Mouse (Mus musculus): ENCODE results near the gene Msmo1. TPM values are rescaled to one million over a fixed set of nuclear protein-coding genes. Genes with fewer than 3 reads are reported as not detected.

Gene Msmo1
- total and polyA plus RNA-seq, 2 experiments from 2014 or later, result 97.8 to 113 TPM

- no peak for TF ChIP-seq CTCF (IDR thresholded peaks at IDR 0.05)
- Histone ChIP-seq H3K4me3 (ENCODE audit: low read depth, low read length) (peak overlapping the region; percentile 81), H3K27ac (ENCODE audit: low read depth, low read length) (no peak overlapping the region), H3K27me3 (ENCODE audit: insufficient read depth, low read length) (no peaks in the 10 kb centered on the region), H3K9me3 (ENCODE audit: low read length) (no peaks in the 10 kb centered on the region), H3K9ac (replicated peaks; ENCODE audit: low read length, poor library complexity, severe bottlenecking) (peak overlapping the region; percentile 66; the same call in 1 of the 2 replicates), H3K4me2 (ENCODE audit: low read depth, low read length, poor library complexity, severe bottlenecking) (peak overlapping the region; percentile 71), H3K36me3 (ENCODE audit: insufficient read depth, low read length) (peaks cover 8% of the 10 kb centered on the region; the same call in 1 of the 2 replicates), H3K4me1 (ENCODE audit: insufficient read depth, low read length) (no peaks in the 10 kb centered on the region; the same call in 1 of the 2 replicates)
- 5% methylated on average over 9 of the region's 9 CpGs for WGBS
- ATAC-seq (ENCODE audit: low FRiP score), result no peak
- no peak for DNase-seq (ENCODE audit: low spot score)
Observed at GRCm38 (mm10) chr8:64732596-64732995, 996 bp downstream of the Msmo1 start.

- Histone ChIP-seq H3K4me3 (ENCODE audit: low read depth, low read length) (no peak overlapping the region), H3K27me3 (ENCODE audit: insufficient read depth, low read length) (no peaks in the 10 kb centered on the region), H3K9me3 (ENCODE audit: low read length) (no peaks in the 10 kb centered on the region), H3K27ac (ENCODE audit: low read depth, low read length) (no peak overlapping the region), H3K9ac (replicated peaks; ENCODE audit: low read length, poor library complexity, severe bottlenecking) (no peak overlapping the region), H3K4me1 (ENCODE audit: insufficient read depth, low read length) (no peaks in the 10 kb centered on the region; the same call in 1 of the 2 replicates), H3K36me3 (ENCODE audit: insufficient read depth, low read length) (peaks cover 34% of the 10 kb centered on the region), H3K4me2 (ENCODE audit: low read depth, low read length, poor library complexity, severe bottlenecking) (no peak overlapping the region)
- 90% methylated on average over 7 of the region's 7 CpGs for WGBS
- ATAC-seq (ENCODE audit: low FRiP score) (no peak), DNase-seq (ENCODE audit: low spot score) (no peak)
- no peak for TF ChIP-seq CTCF (IDR thresholded peaks at IDR 0.05)
Observed at GRCm38 (mm10) chr8:64728156-64728555, 5.4 kb downstream of the Msmo1 start.

- WGBS, result 86% methylated on average over 4 of the region's 4 CpGs
- no peak overlapping the region for H3K9ac ChIP-seq (replicated peaks; ENCODE audit: low read length, poor library complexity, severe bottlenecking)
- no peak overlapping the region for H3K27ac ChIP-seq (ENCODE audit: low read depth, low read length)
- no peak overlapping the region for H3K4me3 ChIP-seq (ENCODE audit: low read depth, low read length)
- H3K4me1 ChIP-seq (ENCODE audit: insufficient read depth, low read length), result no peaks in the 10 kb centered on the region; the same call in 1 of the 2 replicates
- H3K4me2 ChIP-seq (ENCODE audit: low read depth, low read length, poor library complexity, severe bottlenecking), result no peak overlapping the region
- DNase-seq (ENCODE audit: low spot score), result no peak
- no peaks in the 10 kb centered on the region for H3K9me3 ChIP-seq (ENCODE audit: low read length)
- no peaks in the 10 kb centered on the region for H3K27me3 ChIP-seq (ENCODE audit: insufficient read depth, low read length)
- no peak for TF ChIP-seq CTCF (IDR thresholded peaks at IDR 0.05)
- no peak for ATAC-seq (ENCODE audit: low FRiP score)
- peaks cover 42% of the 10 kb centered on the region for H3K36me3 ChIP-seq (ENCODE audit: insufficient read depth, low read length)
Observed at GRCm38 (mm10) chr8:64726190-64726695, 7.3 kb downstream of the Msmo1 start.

GRCm38 (mm10) chr8:64723206-64723605 is 10.4 kb downstream of the Msmo1 start:
- 96% methylated on average over 2 of the region's 2 CpGs for WGBS
- H3K36me3 ChIP-seq (ENCODE audit: insufficient read depth, low read length), result peaks cover 56% of the 10 kb centered on the region
- ATAC-seq (ENCODE audit: low FRiP score), result no peak
- no peaks in the 10 kb centered on the region for H3K9me3 ChIP-seq (ENCODE audit: low read length)
- H3K27me3 ChIP-seq (ENCODE audit: insufficient read depth, low read length), result no peaks in the 10 kb centered on the region
- no peak overlapping the region for H3K9ac ChIP-seq (replicated peaks; ENCODE audit: low read length, poor library complexity, severe bottlenecking)
- H3K4me3 ChIP-seq (ENCODE audit: low read depth, low read length), result no peak overlapping the region
- no peak overlapping the region for H3K27ac ChIP-seq (ENCODE audit: low read depth, low read length)
- H3K4me1 ChIP-seq (ENCODE audit: insufficient read depth, low read length), result no peaks in the 10 kb centered on the region
- DNase-seq (ENCODE audit: low spot score), result no peak
- no peak for TF ChIP-seq CTCF (IDR thresholded peaks at IDR 0.05)
- no peak overlapping the region for H3K4me2 ChIP-seq (ENCODE audit: low read depth, low read length, poor library complexity, severe bottlenecking)

DNA sequence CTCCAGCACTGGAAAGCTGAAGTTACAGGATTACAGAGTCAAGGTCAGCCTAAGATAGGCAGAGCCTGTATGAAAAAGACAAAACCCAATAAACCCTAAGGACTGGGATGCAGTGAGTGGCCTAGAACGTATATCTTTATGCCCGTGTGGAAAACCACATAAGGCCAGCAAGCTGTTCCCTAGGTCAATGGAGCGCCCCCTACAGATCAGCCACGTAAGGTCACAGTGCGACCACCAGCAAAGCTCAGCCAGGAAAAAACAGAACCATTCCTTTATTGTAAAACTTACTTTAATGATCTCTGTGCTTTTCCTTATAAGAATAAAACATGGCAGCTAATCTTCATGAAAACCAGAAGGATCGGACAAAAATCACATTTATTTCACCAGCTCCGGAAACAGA is 15.7 kb downstream of the Msmo1 start:
- Histone ChIP-seq H3K4me3 (ENCODE audit: low read depth, low read length) (no peak overlapping the region), H3K27me3 (ENCODE audit: insufficient read depth, low read length) (no peaks in the 10 kb centered on the region), H3K4me2 (ENCODE audit: low read depth, low read length, poor library complexity, severe bottlenecking) (no peak overlapping the region), H3K27ac (ENCODE audit: low read depth, low read length) (no peak overlapping the region), H3K36me3 (ENCODE audit: insufficient read depth, low read length) (peaks cover 47% of the 10 kb centered on the region), H3K9ac (replicated peaks; ENCODE audit: low read length, poor library complexity, severe bottlenecking) (no peak overlapping the region), H3K4me1 (ENCODE audit: insufficient read depth, low read length) (no peaks in the 10 kb centered on the region), H3K9me3 (ENCODE audit: low read length) (no peaks in the 10 kb centered on the region)
- TF ChIP-seq CTCF (IDR thresholded peaks at IDR 0.05), result peak; percentile 21
- 87% methylated on average over 7 of the region's 7 CpGs for WGBS
- no peak for ATAC-seq (ENCODE audit: low FRiP score)
- no peak for DNase-seq (ENCODE audit: low spot score)

DNA sequence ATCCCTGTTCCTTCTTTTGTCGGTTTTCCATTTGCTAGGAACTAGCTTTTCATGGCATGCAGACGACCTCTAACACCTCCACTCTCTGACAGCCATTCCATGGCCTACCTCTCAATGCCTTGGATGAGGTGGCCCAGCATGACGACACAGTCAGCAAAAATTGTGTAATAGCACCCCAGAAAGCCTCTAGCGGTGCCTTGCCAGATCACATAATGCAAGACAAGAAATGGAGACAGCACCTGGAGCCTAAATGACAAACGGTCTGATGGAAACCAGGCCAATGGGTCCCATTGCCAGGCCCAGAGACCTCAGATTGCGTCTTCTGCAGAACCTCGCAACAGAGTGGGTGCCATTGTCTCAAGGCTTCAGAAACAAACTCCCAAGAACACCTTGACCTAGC is 21.1 kb downstream of the Msmo1 start:
- H3K9me3 ChIP-seq (ENCODE audit: low read length), result no peaks in the 10 kb centered on the region
- WGBS, result 93% methylated on average over 7 of the region's 7 CpGs
- no peak for DNase-seq (ENCODE audit: low spot score)
- ATAC-seq (ENCODE audit: low FRiP score), result no peak
- no peak overlapping the region for H3K9ac ChIP-seq (replicated peaks; ENCODE audit: low read length, poor library complexity, severe bottlenecking)
- no peak overlapping the region for H3K4me3 ChIP-seq (ENCODE audit: low read depth, low read length)
- H3K27me3 ChIP-seq (ENCODE audit: insufficient read depth, low read length), result no peaks in the 10 kb centered on the region
- H3K4me2 ChIP-seq (ENCODE audit: low read depth, low read length, poor library complexity, severe bottlenecking), result no peak overlapping the region
- peaks cover 11% of the 10 kb centered on the region; the same call in 1 of the 2 replicates for H3K36me3 ChIP-seq (ENCODE audit: insufficient read depth, low read length)
- no peak for TF ChIP-seq CTCF (IDR thresholded peaks at IDR 0.05)
- no peak overlapping the region for H3K27ac ChIP-seq (ENCODE audit: low read depth, low read length)
- no peaks in the 10 kb centered on the region for H3K4me1 ChIP-seq (ENCODE audit: insufficient read depth, low read length)
